Mouse (Mus musculus): Measurements from ENCODE around the gene Adprhl1.

Gene Adprhl1

DNA sequence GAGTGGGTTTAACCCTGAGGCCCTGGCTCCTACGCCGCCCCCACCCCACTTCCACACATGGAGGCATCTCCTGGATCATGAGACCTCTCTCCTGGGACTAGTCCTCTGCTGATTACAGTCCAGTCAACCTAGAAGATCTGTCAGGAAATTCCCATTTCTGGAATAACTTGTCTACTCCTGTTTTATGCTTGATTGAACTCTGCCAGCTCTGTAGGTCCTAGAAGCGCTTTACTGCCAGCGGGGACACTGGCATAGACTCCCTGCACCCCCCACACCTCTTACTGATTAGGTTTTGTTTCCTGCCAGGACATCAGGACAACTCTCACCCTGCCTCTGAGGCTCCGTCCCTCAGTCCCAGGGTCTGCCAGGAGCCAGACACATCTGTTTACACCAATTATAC, 56.5 kb downstream of the Adprhl1 start:
- DNase-seq (ENCODE audit: low spot score in 2 of 2) = no peak

DNA sequence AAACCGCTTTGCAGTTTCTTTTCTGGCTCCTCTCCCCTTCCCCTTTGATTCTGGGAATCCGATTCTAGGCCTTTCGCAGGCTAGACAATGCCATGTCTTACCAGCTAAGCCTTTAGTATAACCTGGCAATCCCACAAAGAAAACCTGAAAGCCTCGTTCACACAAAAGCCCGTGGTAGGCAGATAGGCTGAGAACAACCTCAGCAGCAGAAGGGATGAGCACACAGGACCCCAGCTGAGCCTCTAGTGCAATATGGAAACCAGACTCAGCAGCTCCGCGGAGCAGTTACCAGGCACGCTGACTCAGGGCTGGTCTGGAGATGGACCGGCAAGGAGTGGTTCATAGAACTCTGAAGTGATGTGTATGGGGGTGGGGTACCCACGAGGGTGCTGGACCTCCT, 59.1 kb downstream of the Adprhl1 start:
- DNase-seq (ENCODE audit: low spot score in 2 of 2) = no peak

DNA sequence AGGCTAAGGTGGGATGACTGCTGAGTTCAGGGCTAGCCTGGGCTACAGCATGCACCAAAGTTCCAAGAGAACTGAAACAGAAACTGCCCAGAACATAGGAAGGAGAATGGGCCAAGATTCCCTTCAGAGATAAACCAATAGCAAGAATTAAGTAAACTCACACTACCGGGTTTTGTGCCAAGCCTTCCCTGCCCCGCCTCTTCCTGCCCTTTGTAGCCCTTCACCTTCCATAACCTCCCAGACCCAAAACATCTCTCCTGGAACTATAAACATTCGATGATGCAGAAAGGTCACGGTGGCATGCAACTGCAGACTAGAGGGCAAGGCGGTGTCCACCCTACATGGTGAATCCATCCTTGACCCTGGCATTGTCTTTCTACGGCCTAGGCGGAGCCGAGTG, 63.7 kb downstream of the Adprhl1 start:
- DNase-seq (ENCODE audit: low spot score in 2 of 2) = no peak

DNA sequence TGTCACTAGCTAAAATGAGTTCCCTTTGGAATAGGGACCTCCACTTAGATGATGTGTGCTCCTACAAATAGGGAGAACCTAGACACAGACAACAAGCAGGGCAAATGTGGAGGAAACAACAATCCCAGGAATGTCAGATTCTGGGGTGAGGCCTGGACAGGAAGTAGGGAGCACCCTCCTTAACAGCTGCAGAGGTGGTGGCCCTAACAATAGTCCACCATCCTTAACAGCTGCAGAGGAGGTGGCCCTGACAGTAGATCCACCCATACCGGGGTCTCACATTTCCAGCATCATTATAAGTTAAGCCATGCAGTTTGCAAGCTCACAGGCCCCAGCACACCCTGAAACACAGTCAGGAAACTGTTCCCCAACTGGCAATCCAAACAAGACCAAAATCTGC, 65.1 kb downstream of the Adprhl1 start:
- DNase-seq (ENCODE audit: low spot score in 2 of 2) = no peak

DNA sequence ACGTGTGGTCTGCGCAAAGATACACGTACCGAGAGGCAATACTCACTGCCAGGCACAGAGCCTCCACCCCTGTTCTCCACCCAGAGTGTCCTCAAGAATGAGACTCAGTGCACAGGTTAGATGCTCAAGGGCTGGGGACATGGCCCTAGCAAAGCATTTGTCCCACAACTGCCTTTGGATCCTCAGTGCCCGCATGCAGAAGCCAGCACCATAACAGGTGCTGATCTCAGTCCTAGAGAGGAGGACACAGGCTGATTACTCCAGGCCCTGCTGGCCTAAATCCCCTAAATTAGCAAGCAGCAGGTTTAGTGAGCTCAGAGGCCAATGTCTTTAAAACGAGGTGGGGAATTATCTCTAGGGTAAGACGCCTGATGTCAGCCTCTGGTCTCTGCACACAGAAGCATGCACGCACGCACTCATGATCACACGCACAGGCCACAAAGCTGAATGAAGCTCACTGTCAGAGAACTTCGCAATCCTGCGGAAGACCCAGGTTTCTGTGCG, 65.9 kb downstream of the Adprhl1 start:
- DNase-seq (ENCODE audit: low spot score in 2 of 2) = no peak

DNA sequence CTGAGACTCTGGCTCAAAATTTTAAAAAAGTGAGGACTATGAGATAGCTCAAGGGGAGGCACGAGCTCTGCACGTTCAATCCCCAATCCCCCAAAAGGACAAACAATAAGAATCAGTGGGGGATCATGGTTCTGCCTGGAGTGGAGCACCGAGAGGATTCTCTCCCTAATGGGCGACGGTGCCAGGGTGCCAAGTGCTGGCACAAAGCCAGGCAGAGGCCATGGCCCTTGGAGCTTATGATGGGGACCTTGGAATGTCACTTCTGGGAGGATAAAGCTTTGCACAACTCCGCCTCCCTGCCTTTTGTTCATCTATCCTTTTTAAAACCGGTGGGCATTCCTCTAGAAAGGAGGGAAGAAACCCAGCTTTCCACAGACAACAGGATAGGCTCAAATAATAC, 66.3 kb downstream of the Adprhl1 start:
- DNase-seq (ENCODE audit: low spot score in 2 of 2) = no peak

DNA sequence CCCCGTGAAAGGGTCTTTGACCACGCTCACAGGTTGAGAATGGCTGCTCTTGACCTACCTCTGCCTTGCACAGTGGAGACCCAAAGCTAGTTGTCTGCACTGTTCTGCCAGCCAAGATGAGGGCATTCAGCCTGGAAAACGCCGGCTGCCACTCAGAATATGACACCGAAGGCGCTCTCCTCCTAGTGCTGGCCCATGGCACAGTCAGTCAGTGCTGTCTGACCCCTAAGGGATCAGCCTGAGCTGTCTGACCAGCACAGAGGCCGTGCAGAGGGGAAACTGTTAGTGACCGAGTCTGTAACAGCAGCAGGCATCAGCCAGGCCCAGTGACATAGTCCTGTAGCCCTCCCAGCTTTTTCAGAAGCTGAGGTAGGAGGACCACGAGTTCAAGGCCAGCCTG, 66.7 kb downstream of the Adprhl1 start:
- no peak for DNase-seq (ENCODE audit: low spot score in 2 of 2)

DNA sequence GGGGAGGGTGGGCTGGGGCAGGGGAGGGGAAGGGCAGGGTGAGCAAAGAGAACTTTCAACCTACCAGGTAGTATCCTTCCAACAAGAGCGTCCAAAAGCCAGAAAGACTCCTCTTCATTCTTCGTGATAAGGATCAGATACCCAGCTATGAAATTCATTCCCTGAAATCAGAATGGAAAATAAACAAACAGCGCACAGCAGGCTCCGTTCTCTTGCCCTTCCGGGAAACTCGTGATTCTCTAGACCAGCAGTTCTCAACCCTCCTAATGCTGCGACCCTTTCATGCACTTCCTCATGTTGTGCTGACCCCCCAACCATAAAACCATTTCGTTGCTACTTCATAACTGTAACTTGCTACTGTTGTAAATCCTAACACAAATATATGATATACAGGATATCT, 67.1 kb downstream of the Adprhl1 start:
- no peak for DNase-seq (ENCODE audit: low spot score in 2 of 2)

DNA sequence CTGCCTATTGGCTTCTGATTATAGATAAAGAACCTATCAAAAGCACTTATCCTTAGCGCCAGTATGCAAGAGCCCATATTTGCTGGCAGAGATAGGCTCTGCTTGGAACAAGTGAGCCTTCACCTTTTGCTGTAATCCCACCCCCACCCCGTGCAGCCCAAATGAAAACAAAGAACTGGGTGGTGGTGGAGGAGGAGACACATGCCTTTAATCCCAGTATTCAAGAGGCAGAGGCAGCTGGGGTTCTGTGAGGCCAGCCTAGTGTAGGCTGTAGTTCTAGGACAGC, 72.3 kb downstream of the Adprhl1 start:
- DNase-seq (ENCODE audit: low spot score in 2 of 2) = no peak

DNA sequence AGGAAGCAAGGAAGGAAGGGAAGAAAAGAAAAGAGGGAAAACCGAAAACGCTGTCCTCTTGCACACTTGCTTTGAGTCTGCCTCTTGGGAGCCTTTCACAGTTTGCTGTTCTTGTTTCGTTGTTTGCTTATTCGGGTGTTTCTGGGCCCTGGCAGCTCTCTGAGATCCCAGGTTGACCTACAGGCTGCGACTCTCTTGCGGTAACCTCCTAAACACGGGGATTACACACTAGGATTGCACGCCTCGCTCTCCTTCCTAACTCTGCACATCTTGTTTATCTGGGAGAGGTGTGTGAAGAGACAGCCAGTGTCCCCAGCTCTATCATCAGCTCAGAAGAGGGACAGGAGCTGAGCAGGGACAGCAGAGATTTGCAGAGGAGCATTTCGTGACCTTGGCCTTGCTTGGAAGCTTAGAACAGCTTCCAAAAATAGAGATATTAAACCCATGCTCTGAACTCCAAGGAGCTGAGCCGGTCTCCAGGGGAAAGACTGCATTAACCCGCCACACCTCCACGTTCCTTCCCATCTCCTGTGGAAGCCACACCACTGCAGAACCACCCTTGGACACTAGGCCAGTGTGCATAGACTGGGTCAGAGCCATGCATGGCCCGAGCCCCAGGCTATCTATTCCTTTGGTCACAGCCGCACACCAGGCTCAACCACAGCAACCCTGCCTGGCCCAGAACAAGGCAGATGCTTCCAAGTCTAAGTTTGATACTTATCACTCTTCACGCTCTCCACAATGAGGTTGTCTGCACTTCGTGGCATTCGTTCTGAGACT, 72.9 kb downstream of the Adprhl1 start:
- no peak for DNase-seq (ENCODE audit: low spot score in 2 of 2)

DNA sequence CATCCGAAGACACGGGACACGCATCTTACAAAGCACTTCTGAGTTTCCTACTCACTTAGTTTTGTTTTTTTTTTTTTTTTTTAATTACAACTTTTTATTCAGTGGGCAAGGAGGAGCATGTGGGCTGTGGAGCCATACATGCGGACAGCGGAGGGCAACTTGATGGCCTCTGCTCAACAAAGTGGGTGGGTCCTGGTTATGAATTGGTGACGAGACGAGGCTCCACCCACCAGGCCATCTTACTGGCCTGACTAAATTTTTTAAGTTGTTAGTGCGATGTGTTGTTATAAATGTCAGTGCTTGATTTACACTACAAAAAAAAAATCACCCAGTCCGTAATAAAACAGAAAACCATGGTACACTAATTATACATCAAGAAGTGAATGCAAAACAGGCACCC, 73.6 kb downstream of the Adprhl1 start:
- DNase-seq (ENCODE audit: low spot score in 2 of 2) = no peak

DNA sequence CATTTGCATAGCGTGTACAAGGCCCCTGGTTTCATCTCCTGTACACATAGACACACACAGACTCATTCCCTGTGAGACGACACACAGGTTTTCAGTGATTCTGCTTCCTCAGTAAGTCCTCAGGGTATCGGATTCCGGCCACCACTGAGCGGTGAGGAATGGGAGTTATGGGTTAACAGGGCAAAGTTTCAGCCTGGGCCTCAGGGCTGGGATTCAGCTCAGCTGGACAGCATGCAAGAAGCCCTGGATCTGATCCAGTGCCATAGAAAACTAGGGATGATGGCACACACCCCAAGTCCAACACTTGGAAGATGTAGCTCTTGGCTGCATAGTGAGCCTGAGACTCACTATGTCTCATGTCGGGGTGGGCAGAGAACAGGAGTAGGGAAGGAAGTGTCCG, 74.0 kb downstream of the Adprhl1 start:
- DNase-seq (ENCODE audit: low spot score in 2 of 2) = no peak

DNA sequence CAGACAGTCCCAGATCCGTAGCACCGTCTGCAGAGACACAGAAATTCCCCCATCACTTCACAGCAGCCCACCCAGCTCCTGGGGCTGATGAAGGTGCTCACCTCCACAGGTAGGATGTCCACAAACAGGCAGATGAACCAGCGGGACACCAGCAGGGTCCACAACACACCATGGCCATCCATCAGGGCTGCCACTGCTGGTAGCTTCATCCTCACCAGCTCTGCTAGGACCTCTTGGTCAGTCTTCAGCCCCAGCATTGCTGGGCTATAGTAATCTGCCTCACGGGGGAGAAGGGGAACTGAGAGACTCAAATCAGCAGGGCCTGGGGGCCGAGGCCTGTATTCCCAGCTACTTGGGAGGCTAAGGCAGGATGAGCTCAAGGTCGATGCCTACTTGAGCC, 74.5 kb downstream of the Adprhl1 start:
- no peak for DNase-seq (ENCODE audit: low spot score in 2 of 2)

DNA sequence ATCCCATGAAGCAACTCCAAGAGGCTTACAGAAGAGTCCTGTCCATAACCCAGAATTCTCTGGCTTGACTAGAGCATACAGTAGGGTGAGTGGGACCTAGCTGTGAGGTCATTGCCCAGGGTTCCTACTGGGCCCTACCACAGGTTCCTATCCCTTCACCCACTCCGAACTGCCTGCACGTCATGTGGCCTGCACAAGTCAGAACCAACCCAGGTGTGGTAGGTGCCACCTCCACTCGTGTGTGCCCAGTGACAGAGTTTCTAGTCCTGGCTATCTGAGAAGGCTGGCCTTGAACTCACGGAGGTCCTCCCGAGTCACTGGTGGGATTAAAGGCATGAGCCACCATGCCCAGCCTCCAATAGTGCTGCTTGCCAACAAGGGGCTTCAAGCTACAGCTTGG, 75.8 kb downstream of the Adprhl1 start:
- no peak for DNase-seq (ENCODE audit: low spot score in 2 of 2)

DNA sequence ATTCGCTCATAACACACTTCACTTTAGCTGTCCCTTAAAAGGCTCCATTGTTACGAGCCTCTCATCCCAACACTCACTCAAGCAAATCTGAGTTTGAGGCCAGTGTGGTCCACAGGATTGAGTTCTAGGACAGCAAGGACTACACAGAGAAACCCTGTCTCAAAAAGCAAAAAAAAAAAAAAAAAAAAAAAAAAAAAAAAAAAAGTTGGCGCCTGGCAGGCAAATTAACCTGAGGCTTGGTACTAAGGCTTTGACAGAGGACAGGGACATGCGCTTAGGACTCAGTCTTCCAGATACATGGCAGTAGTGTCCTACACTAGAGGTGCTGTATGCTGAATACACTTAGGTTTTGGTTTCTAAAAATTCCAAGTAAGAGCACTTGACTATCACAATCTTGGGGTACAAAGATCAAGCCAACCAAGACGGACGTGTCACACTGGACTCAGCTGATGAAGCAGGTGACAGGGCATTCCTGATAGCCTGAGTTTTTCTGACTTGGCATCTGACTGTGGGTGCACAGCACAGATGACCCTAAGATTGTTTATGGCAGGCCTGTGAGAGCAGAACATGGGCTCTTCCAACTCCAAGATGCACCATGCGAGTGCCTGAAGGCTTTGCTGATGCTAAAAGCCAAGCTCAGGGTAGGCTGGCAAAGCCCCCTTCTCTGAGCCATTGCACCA, 76.6 kb downstream of the Adprhl1 start:
- DNase-seq (ENCODE audit: low spot score in 2 of 2) = no peak

DNA sequence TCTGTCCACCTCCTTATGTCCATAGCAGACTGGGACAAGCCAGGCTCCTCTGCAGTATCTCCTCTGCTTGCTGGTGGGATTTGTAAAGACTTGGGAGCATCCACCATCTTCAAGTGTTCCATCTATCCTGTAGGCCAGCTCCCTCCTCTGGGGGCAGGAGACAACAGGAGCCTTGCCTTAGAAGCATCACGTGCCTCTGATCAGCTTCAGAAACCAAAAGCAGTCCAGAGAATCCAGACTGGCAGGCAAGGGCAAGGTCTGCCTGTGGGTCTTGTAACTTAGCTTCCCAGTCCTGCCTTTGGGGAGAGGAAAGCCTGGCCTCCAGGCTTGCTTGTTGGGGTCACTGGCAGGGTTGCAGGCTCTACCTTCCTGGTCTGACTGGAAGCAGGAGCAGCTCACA, 78.3 kb downstream of the Adprhl1 start:
- no peak for DNase-seq (ENCODE audit: low spot score in 2 of 2)

DNA sequence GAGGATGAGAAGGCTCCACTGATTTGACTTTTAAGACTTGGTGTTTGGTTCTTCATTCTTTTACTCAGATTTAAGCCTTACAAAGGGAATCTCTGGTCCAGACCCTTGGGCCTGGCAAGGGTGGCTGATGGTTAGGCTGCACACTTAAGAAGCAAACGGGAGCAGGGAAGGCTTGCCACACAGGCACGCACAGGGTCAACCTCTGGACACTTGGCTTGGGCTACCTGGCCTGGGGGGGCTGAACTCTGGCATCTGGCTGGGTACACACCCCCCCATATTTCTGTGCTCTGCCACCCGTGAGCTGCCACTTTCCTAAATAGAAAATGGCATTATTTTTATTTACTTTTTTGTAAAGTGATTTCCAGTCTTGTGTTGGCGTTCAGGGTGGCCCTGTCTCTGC, 79.2 kb downstream of the Adprhl1 start:
- DNase-seq (ENCODE audit: low spot score in 2 of 2) = no peak

DNA sequence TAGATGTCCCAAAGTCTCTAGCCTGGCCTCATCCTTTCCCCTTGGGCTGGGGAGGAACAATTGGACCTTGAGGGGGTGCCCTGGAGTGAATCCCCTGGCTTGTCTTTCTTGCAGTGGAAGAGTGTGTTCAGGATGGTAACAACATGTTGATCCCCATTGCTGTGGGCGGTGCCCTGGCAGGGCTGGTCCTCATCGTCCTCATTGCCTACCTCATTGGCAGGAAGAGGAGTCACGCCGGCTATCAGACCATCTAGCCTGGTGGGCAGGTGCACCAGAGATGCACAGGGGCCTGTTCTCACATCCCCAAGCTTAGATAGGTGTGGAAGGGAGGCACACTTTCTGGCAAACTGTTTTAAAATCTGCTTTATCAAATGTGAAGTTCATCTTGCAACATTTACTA, 79.7 kb downstream of the Adprhl1 start:
- DNase-seq (ENCODE audit: low spot score in 2 of 2) = no peak

Measured in spleen, postnatal 10 days (tissue).